Mouse (Mus musculus) bone marrow macrophage, adult 2 months (primary cell): ENCODE results near the gene Phactr1.

Experiments
- CTCF ChIP-seq: IDR thresholded peaks from 2 replicates; pipeline ENCODE4 v1.5.1; 2012; ENCODE audit warnings: low read depth, mild to moderate bottlenecking, low read length, moderate library complexity
- POLR2A ChIP-seq: IDR thresholded peaks from 2 replicates; pipeline ENCODE4 v1.6.1; 2012; ENCODE audit warnings: mild to moderate bottlenecking, low read depth, low read length, borderline replicate concordance

DNA sequence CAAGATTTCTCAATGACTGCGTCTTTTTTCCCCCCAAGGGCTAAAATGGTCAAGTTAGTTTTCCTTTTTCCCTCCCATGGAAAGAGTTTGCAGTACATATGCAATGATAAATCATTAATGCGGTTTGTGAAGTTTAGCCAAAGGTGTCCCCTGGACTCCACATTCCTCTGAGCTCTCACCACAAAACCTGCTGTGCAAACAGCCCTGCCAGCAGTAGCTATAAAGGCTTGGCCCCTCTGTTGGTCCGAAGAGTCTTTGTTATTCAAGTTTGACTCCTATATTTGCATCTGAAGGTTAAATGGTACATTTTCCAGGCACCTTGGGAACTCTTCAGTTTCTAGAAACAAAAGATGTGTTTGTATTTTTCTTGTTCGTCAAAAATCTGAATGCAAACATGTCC lies 39.7 kb downstream of the Phactr1 start:
- TF ChIP-seq CTCF (no peak), POLR2A (no peak)
